Mouse (Mus musculus): Measurements from ENCODE around the gene Dync1li1. TPM values are rescaled to one million over a fixed set of nuclear protein-coding genes. Genes with fewer than 3 reads are reported as not detected.

The Dync1li1 gene
- polyA plus RNA-seq, 1 experiment from 2014 or later, result 57.6 TPM

DNA sequence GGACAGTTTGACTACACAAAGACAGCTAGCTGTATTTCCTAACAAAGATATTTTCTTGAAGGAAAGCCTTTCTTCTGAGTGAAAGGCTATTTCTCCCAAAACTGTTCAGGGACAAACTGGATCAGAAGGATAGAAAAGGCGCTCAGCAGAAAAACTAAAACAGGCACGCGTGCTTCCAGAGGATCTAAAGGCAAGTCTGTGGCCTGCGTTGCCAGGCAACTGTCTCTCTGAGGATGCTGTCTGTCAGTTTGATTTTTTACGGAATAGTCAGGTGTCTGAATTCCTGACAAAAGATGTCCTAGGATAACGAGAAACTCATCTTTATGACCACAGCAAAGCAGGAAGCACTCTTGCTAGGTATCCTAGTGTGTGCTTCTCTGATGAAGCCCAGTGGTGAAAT lies 28.1 kb upstream of the Dync1li1 start:
- H3K9me3 ChIP-seq, result no peaks in the 10 kb centered on the region
- no peak overlapping the region for H3K27ac ChIP-seq
- no peak overlapping the region for H3K4me3 ChIP-seq (replicated peaks)
- H3K4me1 ChIP-seq, result no peaks in the 10 kb centered on the region
- WGBS, result 82% methylated on average over 6 of the region's 6 CpGs
- H3K4me2 ChIP-seq, result no peak overlapping the region
- no peaks in the 10 kb centered on the region for H3K27me3 ChIP-seq (replicated peaks)
- no peaks in the 10 kb centered on the region for H3K36me3 ChIP-seq
- no peak for ATAC-seq (ENCODE audit: insufficient read depth, low FRiP score, low read depth)
- no peak overlapping the region for H3K9ac ChIP-seq

DNA sequence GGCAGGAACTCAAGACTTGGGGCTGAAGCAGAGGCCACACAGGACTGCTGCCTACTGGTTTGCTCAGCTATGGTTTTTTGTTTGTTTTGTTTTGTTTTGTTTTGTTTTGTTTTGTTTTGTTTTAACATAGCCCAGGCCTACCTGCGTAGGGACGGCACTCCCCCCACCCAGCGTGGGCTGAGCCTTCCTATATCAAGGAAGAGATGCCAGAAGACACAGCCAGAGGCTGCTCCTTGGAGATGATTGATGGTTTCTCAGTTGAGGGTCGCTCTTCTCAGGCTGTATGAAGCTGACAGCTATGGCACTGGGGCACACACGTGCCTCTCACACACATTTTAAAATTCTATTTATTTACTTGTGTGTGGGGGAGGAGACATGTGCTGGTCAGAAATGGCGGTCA lies 27.6 kb upstream of the Dync1li1 start:
- Histone ChIP-seq H3K9me3 (no peaks in the 10 kb centered on the region), H3K9ac (no peak overlapping the region), H3K36me3 (no peaks in the 10 kb centered on the region), H3K27ac (no peak overlapping the region), H3K4me3 (replicated peaks) (no peak overlapping the region), H3K4me1 (no peaks in the 10 kb centered on the region), H3K4me2 (no peak overlapping the region), H3K27me3 (replicated peaks) (no peaks in the 10 kb centered on the region)
- WGBS, result 58% methylated on average over 6 of the region's 6 CpGs
- ATAC-seq (ENCODE audit: insufficient read depth, low FRiP score, low read depth), result no peak

DNA sequence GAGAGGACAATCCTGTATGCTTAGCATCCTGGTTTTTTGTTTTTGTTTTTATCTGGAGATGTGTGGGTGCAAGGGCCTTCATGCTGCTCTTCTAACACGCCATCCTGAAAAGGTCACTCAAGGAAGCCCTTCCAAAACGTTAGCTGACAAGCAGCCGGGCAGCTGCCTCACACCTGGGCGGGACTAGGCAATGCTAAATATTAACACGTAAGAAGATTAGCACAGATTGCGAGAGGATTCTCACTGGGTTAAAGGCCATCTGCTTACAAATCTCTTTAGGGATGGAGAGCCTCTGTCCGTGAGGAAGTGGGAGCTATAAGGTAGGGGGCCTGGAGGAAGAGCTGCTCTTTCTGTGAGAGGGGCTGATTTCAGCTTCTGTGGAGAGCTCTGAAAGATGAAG lies 26.6 kb upstream of the Dync1li1 start:
- Histone ChIP-seq H3K27me3 (replicated peaks) (no peaks in the 10 kb centered on the region), H3K9me3 (no peaks in the 10 kb centered on the region), H3K4me1 (no peaks in the 10 kb centered on the region), H3K9ac (no peak overlapping the region), H3K4me2 (no peak overlapping the region), H3K27ac (no peak overlapping the region), H3K4me3 (replicated peaks) (no peak overlapping the region), H3K36me3 (no peaks in the 10 kb centered on the region)
- 29% methylated on average over 7 of the region's 7 CpGs for WGBS
- ATAC-seq (ENCODE audit: insufficient read depth, low FRiP score, low read depth), result no peak

DNA sequence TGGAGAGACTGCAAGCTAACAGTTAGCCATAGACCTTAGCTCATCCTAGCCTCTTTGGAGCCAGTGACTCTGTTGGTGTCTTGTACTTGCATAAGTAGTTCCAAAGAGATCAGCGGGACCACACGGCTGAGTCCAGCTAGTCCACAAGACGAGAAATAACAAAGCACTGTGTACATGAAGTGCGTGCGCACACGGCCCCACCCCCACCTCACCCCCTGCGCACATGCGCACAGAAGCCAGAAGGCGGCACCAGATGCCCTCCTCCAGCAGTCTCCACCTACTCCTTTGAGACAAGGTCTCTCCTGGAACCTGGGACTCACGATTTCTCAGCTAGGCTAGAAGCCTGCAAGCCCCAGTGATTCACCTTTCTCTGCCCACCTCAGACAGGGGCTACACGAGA lies 24.8 kb upstream of the Dync1li1 start:
- WGBS, result 81% methylated on average over 11 of the region's 11 CpGs
- ATAC-seq (ENCODE audit: insufficient read depth, low FRiP score, low read depth), result no peak
- Histone ChIP-seq H3K4me3 (replicated peaks) (no peak overlapping the region), H3K27me3 (replicated peaks) (no peaks in the 10 kb centered on the region), H3K9ac (no peak overlapping the region), H3K27ac (no peak overlapping the region), H3K4me2 (no peak overlapping the region), H3K4me1 (no peaks in the 10 kb centered on the region), H3K9me3 (no peaks in the 10 kb centered on the region), H3K36me3 (no peaks in the 10 kb centered on the region)

DNA sequence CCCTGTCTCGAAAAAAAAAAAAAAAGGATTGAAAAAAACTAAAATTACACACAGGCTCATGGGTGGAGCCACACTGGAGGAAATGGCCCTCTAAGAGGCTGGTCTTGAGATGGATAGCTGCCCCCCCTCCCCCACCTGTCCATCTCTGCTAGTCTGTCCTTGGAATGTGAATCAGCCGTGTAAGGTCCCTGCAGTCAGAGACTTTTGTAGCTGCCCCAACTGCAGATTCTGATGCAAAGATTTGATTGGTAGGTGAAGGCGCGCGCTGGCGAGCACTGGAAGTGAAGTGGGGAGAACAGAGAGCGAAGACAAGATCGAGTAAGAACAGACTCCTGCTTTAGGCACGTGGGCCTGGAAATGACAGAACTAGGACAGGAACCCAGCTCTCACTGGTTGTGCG lies 21.7 kb upstream of the Dync1li1 start:
- Histone ChIP-seq H3K9ac (no peak overlapping the region), H3K4me3 (replicated peaks) (no peak overlapping the region), H3K4me2 (no peak overlapping the region), H3K27ac (no peak overlapping the region), H3K9me3 (no peaks in the 10 kb centered on the region), H3K36me3 (no peaks in the 10 kb centered on the region), H3K4me1 (no peaks in the 10 kb centered on the region), H3K27me3 (replicated peaks) (no peaks in the 10 kb centered on the region)
- WGBS, result 86% methylated on average over 10 of the region's 10 CpGs
- no peak for ATAC-seq (ENCODE audit: insufficient read depth, low FRiP score, low read depth)

GRCm38 (mm10) chr9:114668047-114668446 lies 20.5 kb upstream of the Dync1li1 start:
- 81% methylated on average over 4 of the region's 4 CpGs for WGBS
- no peak for ATAC-seq (ENCODE audit: insufficient read depth, low FRiP score, low read depth)

GRCm38 (mm10) chr9:114669011-114669410 lies 19.6 kb upstream of the Dync1li1 start:
- Histone ChIP-seq H3K27ac (no peak overlapping the region), H3K9me3 (no peaks in the 10 kb centered on the region), H3K4me1 (0 out of 2 replicates have a peak, but pooled peaks cover 3% of the 10 kb centered on the region), H3K9ac (no peak overlapping the region), H3K36me3 (no peaks in the 10 kb centered on the region), H3K4me2 (no peak overlapping the region), H3K4me3 (replicated peaks) (no peak overlapping the region), H3K27me3 (replicated peaks) (no peaks in the 10 kb centered on the region)
- ATAC-seq (ENCODE audit: insufficient read depth, low FRiP score, low read depth), result no peak
- WGBS, result 58% methylated on average over 5 of the region's 5 CpGs

More at GRCm38 (mm10) chr9:114668047-114668446, 20.5 kb upstream of the Dync1li1 start:
- Histone ChIP-seq H3K4me2 (no peak overlapping the region), H3K27me3 (replicated peaks) (no peaks in the 10 kb centered on the region), H3K27ac (no peak overlapping the region), H3K9me3 (no peaks in the 10 kb centered on the region), H3K36me3 (no peaks in the 10 kb centered on the region), H3K4me3 (replicated peaks) (no peak overlapping the region), H3K9ac (no peak overlapping the region), H3K4me1 (no peaks in the 10 kb centered on the region)

GRCm38 (mm10) chr9:114671946-114672345 lies 16.6 kb upstream of the Dync1li1 start:
- H3K27me3 ChIP-seq (replicated peaks), result no peaks in the 10 kb centered on the region
- no peaks in the 10 kb centered on the region for H3K36me3 ChIP-seq
- H3K9ac ChIP-seq, result no peak overlapping the region
- H3K4me2 ChIP-seq, result no peak overlapping the region
- H3K4me3 ChIP-seq (replicated peaks), result no peak overlapping the region
- 0 out of 2 replicates have a peak, but pooled peaks cover 3% of the 10 kb centered on the region for H3K4me1 ChIP-seq
- WGBS, result 70% methylated on average over 1 of the region's 1 CpGs
- H3K27ac ChIP-seq, result no peak overlapping the region
- no peak for ATAC-seq (ENCODE audit: insufficient read depth, low FRiP score, low read depth)
- no peaks in the 10 kb centered on the region for H3K9me3 ChIP-seq

GRCm38 (mm10) chr9:114672703-114673561 lies 15.7 kb upstream of the Dync1li1 start:
- Histone ChIP-seq H3K9me3 (no peaks in the 10 kb centered on the region), H3K9ac (0 out of 2 replicates have a peak overlapping the region, but pooled peaks have one; percentile 25), H3K4me3 (replicated peaks) (peak overlapping the region; percentile 28), H3K4me1 (0 out of 2 replicates have a peak, but pooled peaks cover 3% of the 10 kb centered on the region), H3K27me3 (replicated peaks) (no peaks in the 10 kb centered on the region), H3K4me2 (peak overlapping the region; percentile 59), H3K27ac (no peak overlapping the region), H3K36me3 (no peaks in the 10 kb centered on the region)
- WGBS, result 5% methylated on average over 24 of the region's 24 CpGs
- ATAC-seq (ENCODE audit: insufficient read depth, low FRiP score, low read depth), result no peak

DNA sequence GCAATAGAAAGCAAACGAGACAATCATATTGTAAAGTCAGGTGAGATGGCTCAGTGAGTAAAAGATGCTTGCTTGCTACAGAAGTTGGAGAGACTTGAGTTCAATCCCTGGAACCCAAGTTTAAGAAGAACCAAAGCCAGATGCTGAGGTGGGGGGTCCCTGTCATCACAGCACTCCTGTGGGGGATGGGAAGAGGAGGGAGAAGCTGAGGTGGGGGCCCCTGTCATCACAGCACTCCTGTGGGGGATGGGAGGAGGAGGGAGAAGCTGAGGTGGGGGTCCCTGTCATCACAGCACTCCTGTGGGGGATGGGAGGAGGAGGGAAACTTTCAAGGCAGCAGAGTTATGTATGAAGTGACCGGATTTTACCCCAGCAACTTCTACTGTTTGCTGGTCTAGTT lies 15.0 kb upstream of the Dync1li1 start:
- Histone ChIP-seq H3K4me1 (0 out of 2 replicates have a peak, but pooled peaks cover 3% of the 10 kb centered on the region), H3K27ac (no peak overlapping the region), H3K9ac (no peak overlapping the region), H3K4me3 (replicated peaks) (no peak overlapping the region), H3K27me3 (replicated peaks) (no peaks in the 10 kb centered on the region), H3K36me3 (no peaks in the 10 kb centered on the region), H3K4me2 (no peak overlapping the region), H3K9me3 (no peaks in the 10 kb centered on the region)
- no peak for ATAC-seq (ENCODE audit: insufficient read depth, low FRiP score, low read depth)
- WGBS, result 43% methylated on average over 2 of the region's 2 CpGs

DNA sequence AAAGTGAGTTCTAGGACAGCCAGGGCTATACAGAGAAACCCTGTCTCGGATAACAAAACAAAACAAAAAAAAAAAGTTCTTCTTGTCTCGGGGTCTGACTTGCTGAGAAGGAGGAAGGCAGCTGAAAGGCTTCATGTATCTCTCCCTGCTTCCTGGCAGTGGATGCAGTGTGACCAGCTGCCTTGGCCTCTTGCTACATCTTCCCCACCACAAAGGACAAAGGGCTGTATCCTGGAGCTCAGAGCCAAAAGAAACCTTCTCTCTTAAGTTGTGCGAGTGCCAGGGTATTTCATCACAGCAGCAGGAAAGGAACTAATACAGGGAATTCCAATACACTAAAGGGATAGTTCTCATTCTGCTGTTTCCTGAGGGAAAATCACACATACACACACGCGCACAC lies 10.0 kb upstream of the Dync1li1 start:
- 78% methylated on average over 5 of the region's 5 CpGs for WGBS
- Histone ChIP-seq H3K4me3 (replicated peaks) (no peak overlapping the region), H3K4me1 (no peaks in the 10 kb centered on the region), H3K27ac (no peak overlapping the region), H3K9ac (no peak overlapping the region), H3K4me2 (no peak overlapping the region), H3K36me3 (no peaks in the 10 kb centered on the region), H3K27me3 (replicated peaks) (no peaks in the 10 kb centered on the region), H3K9me3 (no peaks in the 10 kb centered on the region)
- no peak for ATAC-seq (ENCODE audit: insufficient read depth, low FRiP score, low read depth)

- Histone ChIP-seq H3K27me3 (replicated peaks) (no peaks in the 10 kb centered on the region), H3K27ac (no peak overlapping the region), H3K4me2 (no peak overlapping the region), H3K4me1 (no peaks in the 10 kb centered on the region), H3K36me3 (no peaks in the 10 kb centered on the region), H3K9ac (no peak overlapping the region), H3K4me3 (replicated peaks) (no peak overlapping the region), H3K9me3 (no peaks in the 10 kb centered on the region)
- no peak for ATAC-seq (ENCODE audit: insufficient read depth, low FRiP score, low read depth)
- 86% methylated on average over 5 of the region's 5 CpGs for WGBS
Measured at GRCm38 (mm10) chr9:114679944-114680343, 8.6 kb upstream of the Dync1li1 start.
